Mouse (Mus musculus): ENCODE results near the gene Aplnr.

DNA sequence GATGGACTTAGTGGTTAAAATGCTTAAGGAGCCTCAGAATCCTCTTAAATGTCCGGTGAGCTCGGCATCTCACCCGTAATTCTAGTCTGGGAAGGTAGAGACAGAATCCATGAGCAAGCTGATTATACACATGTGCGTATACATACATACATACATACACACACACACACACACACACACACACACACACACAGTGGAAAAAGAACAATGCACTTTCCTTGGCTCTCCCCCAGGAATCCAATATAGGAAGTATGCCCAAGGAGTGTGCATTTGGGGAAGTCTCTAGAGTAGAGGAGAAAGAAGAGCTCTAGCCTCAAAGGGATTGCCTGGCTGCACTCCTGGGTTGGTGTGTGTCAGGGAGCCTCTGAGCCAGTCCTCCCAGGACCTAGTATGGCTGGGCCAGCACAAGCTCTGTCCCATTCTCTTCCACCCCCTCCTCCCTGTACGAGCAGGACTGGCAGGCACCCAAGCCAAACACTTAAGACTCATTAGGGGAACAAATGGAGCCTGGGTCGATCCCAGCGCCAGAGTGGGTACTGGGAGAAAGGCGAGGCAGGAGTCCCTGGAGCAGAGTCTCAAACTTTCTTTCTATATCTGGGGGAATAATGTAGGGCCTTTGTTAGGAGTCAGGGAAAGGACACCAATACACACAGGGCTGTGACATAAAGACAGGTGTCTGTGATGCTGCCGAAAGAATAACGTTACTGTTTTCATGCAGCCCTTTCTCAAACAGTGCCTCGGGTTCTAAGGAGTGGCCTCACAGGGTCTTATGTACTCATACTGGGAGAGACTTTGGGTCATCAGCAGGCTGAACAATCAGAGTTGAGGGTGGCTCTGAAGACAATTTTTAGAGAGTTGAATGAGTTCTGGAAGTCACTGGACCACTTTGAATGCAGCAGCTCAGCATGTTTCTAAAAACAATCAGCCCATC, 47.0 kb upstream of the Aplnr start:
- TF ChIP-seq CTCF (conservative IDR thresholded peaks at IDR 0.05; ENCODE audit: low read length) (no peak), NANOG (IDR thresholded peaks at IDR 0.05; ENCODE audit: borderline replicate concordance, low read length) (no peak)
